Mouse (Mus musculus) layer of hippocampus, adult 2 months (tissue): ENCODE measurements around the gene Zscan26. TPM values are rescaled to one million over a fixed set of nuclear protein-coding genes. Genes with fewer than 3 reads are reported as not detected.

Experiments
- DNase-seq, 2 experiments: peaks; one replicate each; pipeline ENCODE4 v3.0.0; 2022; ENCODE audit warnings: low spot score in 2 of 2
- H3K27ac ChIP-seq: fragments of 200-600 bp; 2 replicates; pipeline ENCODE4 v1.8.1; 2022
- H3K4me3 ChIP-seq: fragments of 200-600 bp; 2 replicates; pipeline ENCODE4 v1.8.1; 2022; ENCODE audit warnings: mild to moderate bottlenecking
- CTCF ChIP-seq: fragments of 200-600 bp; conservative IDR thresholded peaks from 2 replicates; pipeline ENCODE4 v1.8.1; 2022; ENCODE audit warnings: antibody characterized with exemption, mild to moderate bottlenecking, moderate library complexity
- microRNA-seq, 2 experiments: library from miRNA; unstranded; fragments of <30 nt; microRNA quantifications; one replicate each; pipeline ENCODE4 v1.2.0; 2021
- total RNA-seq, 2 experiments: library from RNA; stranded (reverse); gene quantifications; 2 replicates each; pipeline ENCODE4 v1.2.3; 2021

The Zscan26 gene
- total RNA-seq, 2 experiments from 2014 or later: 55.4 to 55.9 TPM

DNA sequence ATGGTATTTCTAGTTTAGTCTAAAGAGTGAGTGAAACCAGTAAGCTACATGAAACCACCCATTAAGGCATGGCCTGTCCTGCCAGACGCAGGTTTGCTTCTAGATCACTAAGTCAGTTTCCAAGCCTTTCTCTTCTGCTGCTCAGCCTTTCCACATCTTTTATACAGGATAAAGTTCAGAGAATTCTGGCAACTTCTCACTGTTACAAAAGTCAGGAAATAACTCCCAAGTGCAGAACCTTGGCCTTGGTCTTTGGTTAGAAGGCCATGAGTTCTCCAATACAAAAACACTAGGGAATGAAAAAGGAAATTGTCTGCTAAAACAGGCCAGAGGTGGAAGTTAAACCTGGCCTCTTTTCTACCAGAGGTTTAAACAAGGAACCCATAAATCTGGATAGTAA, 58.3 kb downstream of the Zscan26 start:
- no peak for TF ChIP-seq CTCF
- Histone ChIP-seq H3K4me3 (no peak overlapping the region), H3K27ac (no peak overlapping the region)
- DNase-seq: no peak

Small RNAs within 50 kb of the gene (microRNA-seq; reads per million reads assigned to microRNA genes)
- gene Mir1896 (0 reads per million in 2 experiments), gene Mir6942 (0 to 0.37 reads per million in 2 experiments)

Other genes with a start within 250 kb of the Zscan26 start
- not detected for gene Gpx5, start 161.0 kb downstream of the Zscan26 start, total RNA-seq
- gene Gpx6, start 141.6 kb downstream of the Zscan26 start, total RNA-seq: not detected
- not detected for gene Olfr1367, start 106.8 kb downstream of the Zscan26 start, total RNA-seq
- 1 to 10 TPM; 9.4 to 10.0 TPM for gene Zscan12, start 90.9 kb downstream of the Zscan26 start, total RNA-seq
- 10 to 100 TPM; 36.0 to 43.5 TPM for gene Zkscan3, start 51.0 kb downstream of the Zscan26 start, total RNA-seq
- gene Pgbd1, start 12.7 kb downstream of the Zscan26 start, total RNA-seq: 1 to 10 TPM; 1.1 to 1.6 TPM
- gene Nkapl, start 14.8 kb upstream of the Zscan26 start, total RNA-seq: under 1 TPM; 0.56 to 0.92 TPM
- gene Zkscan4, start 25.2 kb upstream of the Zscan26 start, total RNA-seq: 1 to 10 TPM; 6.5 TPM
- not detected for gene Gm10065, start 25.7 kb upstream of the Zscan26 start, total RNA-seq
- gene AK157302, start 41.5 kb upstream of the Zscan26 start, total RNA-seq: 10 to 100 TPM; 19.4 to 21.2 TPM
- gene Gm11273, start 47.7 kb upstream of the Zscan26 start, total RNA-seq: 10 to 100 TPM; 59.2 to 60.9 TPM
- gene Zkscan8, start 77.4 kb upstream of the Zscan26 start, total RNA-seq: 10 to 100 TPM; 20.2 to 23.4 TPM
- gene Olfr1366, start 89.1 kb upstream of the Zscan26 start, total RNA-seq: not detected
- gene Olfr1535, start 106.2 kb upstream of the Zscan26 start, total RNA-seq: not detected
- gene Olfr1364, start 128.0 kb upstream of the Zscan26 start, total RNA-seq: not detected
- gene Olfr1362, start 160.3 kb upstream of the Zscan26 start, total RNA-seq: not detected
- gene Olfr11, start 188.8 kb upstream of the Zscan26 start, total RNA-seq: not detected
- gene Olfr1361, start 209.7 kb upstream of the Zscan26 start, total RNA-seq: not detected
- gene Olfr1360, start 223.7 kb upstream of the Zscan26 start, total RNA-seq: not detected
- not detected for gene Olfr1359, start 244.4 kb upstream of the Zscan26 start, total RNA-seq